Comparison of ENCODE assay signal across 24 mouse cellular contexts in the genomic region with DNA sequence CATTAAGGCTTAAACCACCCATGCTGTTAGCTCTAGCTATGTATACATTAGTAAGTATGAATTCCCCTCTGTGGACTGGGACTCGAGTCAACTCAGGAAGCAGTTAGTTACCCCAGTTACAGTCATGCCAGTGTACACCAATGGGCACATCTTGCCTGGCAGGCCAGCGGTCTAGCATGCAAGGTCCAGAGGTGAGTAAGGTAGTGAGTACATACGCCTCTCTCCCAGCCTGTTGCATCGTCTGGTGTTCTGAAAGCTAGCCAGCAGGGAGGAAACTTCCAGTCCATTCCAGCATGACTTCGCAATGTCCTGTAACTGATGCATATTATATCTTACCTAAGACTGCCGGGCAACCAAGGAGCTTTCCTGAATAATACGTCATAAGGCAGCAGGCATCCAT.
"Had no signal": no experiment of that assay in that cellular context is flagged by ENCODE, and none has a peak within 500 bp of the region (broad histone marks: within the 10 kb centered on the region; RNA-seq: fewer than 3 reads in every experiment).

No protein-coding gene starts in this region.

- ATAC-seq: hindbrain, postnatal 0 days; intestine, embryonic 16.5 days; liver, embryonic 12.5 days had no signal

- H3K27me3 ChIP-seq: heart, embryonic 13.5 days; heart, embryonic 15.5 days; hindbrain, embryonic 13.5 days; hindbrain, embryonic 15.5 days; kidney, embryonic 15.5 days; limb, embryonic 13.5 days; limb, embryonic 15.5 days; liver, embryonic 12.5 days had no signal

- H3K4me1 ChIP-seq: heart, embryonic 13.5 days; heart, embryonic 15.5 days; hindbrain, embryonic 13.5 days; hindbrain, embryonic 15.5 days; kidney, embryonic 15.5 days; limb, embryonic 13.5 days; limb, embryonic 15.5 days; liver, embryonic 12.5 days had no signal

- H3K4me3 ChIP-seq: heart, embryonic 13.5 days; heart, embryonic 15.5 days; hindbrain, embryonic 13.5 days; hindbrain, embryonic 15.5 days; kidney, embryonic 15.5 days; limb, embryonic 13.5 days; limb, embryonic 15.5 days; liver, embryonic 12.5 days had no signal

- H3K27ac ChIP-seq: heart, embryonic 13.5 days; heart, embryonic 15.5 days; hindbrain, embryonic 13.5 days; hindbrain, embryonic 15.5 days; hindbrain, postnatal 0 days; kidney, embryonic 15.5 days; kidney, postnatal 0 days; limb, embryonic 13.5 days; limb, embryonic 15.5 days; liver, embryonic 12.5 days had no signal

- DNase-seq: gastrocnemius, postnatal 14 days; gastrocnemius, postnatal 36 days; heart, adult 18-20 months; heart, postnatal 14 days; heart, postnatal 36 days; kidney, adult 11 months; kidney, adult 2 months; kidney, adult 9 months; kidney, postnatal 14 days; kidney, postnatal 36 days; layer of hippocampus, adult 9-11 months; layer of hippocampus, postnatal 36 days; left cerebral cortex, postnatal 4 days had no signal
